Mouse (Mus musculus): ENCODE results near the gene Prpf31.

DNA sequence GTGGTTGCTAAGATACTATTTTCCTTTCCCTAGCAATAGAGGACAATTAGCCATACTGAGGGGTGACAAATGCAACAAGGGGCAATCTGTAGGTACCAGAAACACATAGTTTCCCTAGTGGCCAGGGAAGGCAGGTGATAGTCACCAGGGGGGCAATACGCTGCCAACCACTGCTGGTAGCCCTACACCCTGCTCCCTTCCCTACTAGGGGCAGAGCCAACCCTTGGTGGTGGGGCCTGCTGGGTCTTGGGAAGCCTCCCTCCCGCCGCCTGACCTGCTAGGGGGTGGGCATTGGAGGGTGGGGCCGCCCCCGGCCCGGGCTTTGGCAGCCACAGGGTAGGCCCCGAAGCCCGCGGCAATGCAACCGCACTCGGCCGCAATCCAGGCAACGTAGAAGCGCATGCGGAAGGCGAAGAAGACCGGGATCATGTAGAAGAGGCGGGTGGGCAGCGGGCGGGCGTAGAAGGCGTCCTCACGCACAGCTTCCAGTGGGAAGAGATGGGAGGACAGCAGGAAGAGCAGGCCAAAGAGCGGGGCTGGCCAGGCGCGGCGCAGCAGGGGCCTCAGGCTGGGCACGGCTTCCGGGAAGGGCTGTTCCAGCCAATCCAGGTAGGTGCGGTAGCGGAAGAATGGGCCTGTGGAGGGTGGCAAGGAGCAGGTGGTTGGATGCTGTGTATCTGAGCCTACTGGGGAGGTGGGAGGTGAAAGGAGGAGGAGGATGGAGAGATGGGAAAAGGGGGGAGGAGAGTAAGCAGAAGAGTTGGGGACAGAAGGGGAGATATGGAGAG, 55.8 kb downstream of the Prpf31 start:
- TF ChIP-seq CTCF (IDR thresholded peaks at IDR 0.05; ENCODE audit: borderline replicate concordance, insufficient read depth, low read depth, low read length) (no peak), POLR2A (IDR thresholded peaks at IDR 0.05; ENCODE audit: borderline replicate concordance, insufficient read depth, low read length) (no peak)

Data from cerebellum, adult 2 months (tissue).